Mouse (Mus musculus): ENCODE data around the gene Hsf2. TPM values are rescaled to one million over a fixed set of nuclear protein-coding genes. Genes with fewer than 3 reads are reported as not detected.
A peak's percentile ranks its signal among the peaks of the same experiment; 100 is the strongest.
"Not testable (repeated sequence)": the region's sequence is repeated elsewhere in the genome, so short reads cannot be mapped to it uniquely, and the experiment has no call there.

Hsf2 gene
- polyA plus RNA-seq, 1 experiment from 2014 or later, result 11.9 TPM

DNA sequence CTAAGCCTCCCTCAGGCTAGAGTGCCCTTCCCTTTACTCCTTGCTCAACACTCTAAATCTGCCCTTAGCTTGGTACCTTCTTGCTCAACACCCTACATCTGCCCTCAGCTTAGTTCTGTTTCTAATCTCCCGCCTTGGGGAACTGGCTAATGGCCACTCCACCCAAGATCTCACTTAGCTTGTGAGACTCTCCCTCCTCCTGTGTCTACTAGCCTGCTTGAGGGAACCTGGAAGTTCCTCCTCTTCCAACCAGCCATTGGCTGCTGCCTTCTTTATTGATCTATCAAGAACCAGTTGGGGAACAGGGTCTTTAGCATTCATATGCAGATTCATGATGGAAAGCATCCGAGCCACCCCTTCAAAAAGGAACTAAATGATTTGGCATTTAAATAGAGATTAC is 5.9 kb downstream of the Hsf2 start:
- Histone ChIP-seq H3K36me3 (ENCODE audit: inconsistent target) (no peaks in the 10 kb centered on the region), H3K4me3 (ENCODE audit: inconsistent target) (no peak overlapping the region), H3K27ac (no peak overlapping the region), H3K79me2 (ENCODE audit: inconsistent target) (peaks cover 92% of the 10 kb centered on the region)
- 25% methylated on average over 2 of the region's 2 CpGs for WGBS (ENCODE audit: missing documents)

DNA sequence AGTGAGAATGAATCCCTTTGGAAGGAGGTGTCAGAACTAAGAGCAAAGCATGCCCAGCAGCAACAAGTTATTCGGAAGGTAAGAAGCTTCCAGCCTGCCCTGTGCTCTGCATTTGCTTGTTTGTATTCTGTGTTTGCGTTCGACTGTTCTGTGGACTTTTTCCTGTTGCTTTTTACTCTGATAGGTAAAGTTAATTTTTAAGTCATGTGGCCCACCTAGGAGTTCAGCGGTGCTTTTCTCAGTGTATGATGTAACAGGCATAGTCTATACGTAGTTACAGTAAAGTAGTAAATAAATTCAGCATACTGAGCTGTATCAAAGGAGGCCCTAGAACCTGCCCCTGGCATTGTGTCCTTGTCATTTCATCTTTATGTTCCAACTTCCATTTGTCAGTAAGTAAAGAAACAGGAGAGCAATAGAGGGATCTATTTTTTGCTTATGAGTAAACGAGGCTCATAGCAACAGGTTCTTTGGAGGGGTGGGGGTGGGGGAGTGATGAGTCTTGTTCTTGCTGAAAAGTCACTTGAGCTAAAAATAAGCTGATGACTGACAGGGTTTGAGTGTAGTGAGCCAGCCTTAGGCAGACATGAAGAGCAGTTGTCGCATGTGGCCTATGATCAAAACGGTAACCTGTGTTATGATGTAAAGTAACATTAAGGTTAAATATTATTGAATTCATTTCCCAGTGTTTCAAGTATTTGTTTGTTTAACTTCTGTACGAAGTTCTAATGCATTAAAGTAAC is 13.4 kb downstream of the Hsf2 start:
- Histone ChIP-seq H3K79me2 (ENCODE audit: inconsistent target) (peaks cover 25% of the 10 kb centered on the region), H3K27ac (no peak overlapping the region), H3K4me3 (ENCODE audit: inconsistent target) (no peak overlapping the region), H3K36me3 (ENCODE audit: inconsistent target) (peaks cover 7% of the 10 kb centered on the region; the same call in 1 of the 2 replicates)
- 93% methylated on average over 9 of the region's 9 CpGs for WGBS (ENCODE audit: missing documents)

GRCm38 (mm10) chr10:57514616-57515015 is 28.4 kb downstream of the Hsf2 start:
- no peak overlapping the region for H3K27ac ChIP-seq
- no peak overlapping the region for H3K4me3 ChIP-seq (ENCODE audit: inconsistent target)
- H3K36me3 ChIP-seq (ENCODE audit: inconsistent target), result peaks cover 61% of the 10 kb centered on the region
- 100% methylated on average over 2 of the region's 2 CpGs for WGBS (ENCODE audit: missing documents)
- H3K79me2 ChIP-seq (ENCODE audit: inconsistent target), result no peaks in the 10 kb centered on the region

DNA sequence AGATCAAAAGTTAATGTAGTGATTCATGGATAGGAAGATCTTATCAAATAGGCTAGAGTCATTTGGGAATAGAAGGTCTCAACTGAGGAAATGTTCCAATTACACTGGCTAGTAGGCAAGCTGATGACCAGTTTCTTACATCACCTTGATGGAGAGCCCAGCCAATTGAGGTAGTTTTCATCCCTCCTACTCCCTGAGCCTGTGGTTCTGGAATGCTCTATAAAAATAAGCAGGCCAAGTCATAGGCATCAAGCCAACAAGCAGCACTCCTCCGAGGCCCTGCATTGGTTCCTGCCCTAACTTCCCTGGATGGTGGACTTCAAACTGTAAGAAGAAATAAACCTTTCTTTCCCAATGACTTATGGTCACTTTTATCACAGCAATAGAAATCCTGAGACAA is 29.1 kb downstream of the Hsf2 start:
- Histone ChIP-seq H3K36me3 (ENCODE audit: inconsistent target) (peaks cover 64% of the 10 kb centered on the region), H3K27ac (no peak overlapping the region), H3K4me3 (ENCODE audit: inconsistent target) (no peak overlapping the region), H3K79me2 (ENCODE audit: inconsistent target) (peaks cover 5% of the 10 kb centered on the region; the same call in 1 of the 2 replicates)
- WGBS (ENCODE audit: missing documents), result 92% methylated on average over 1 of the region's 1 CpGs

DNA sequence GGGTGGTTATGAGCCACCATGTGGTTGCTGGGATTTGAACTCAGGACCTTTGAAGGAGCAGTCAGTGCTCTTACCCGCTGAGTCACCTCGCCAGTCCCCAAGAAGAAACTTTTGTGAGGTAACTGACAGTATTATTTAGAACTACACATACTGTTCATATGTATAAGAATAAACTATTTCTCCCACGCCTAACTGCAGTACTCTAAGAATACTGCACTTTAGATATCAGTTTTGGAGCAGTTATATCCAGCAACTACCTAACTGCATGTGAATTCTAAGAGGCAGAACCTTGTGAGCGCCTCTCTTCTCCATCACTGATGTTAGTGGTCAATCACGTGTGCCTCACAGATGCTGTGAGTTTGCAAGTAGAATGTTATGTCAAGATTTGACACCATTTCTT is 40.3 kb downstream of the Hsf2 start:
- Histone ChIP-seq H3K36me3 (ENCODE audit: inconsistent target) (peaks cover 50% of the 10 kb centered on the region), H3K4me3 (ENCODE audit: inconsistent target) (no peak overlapping the region), H3K79me2 (ENCODE audit: inconsistent target) (peaks cover 99% of the 10 kb centered on the region), H3K27ac (no peak overlapping the region)
- WGBS (ENCODE audit: missing documents), result 99% methylated on average over 5 of the region's 5 CpGs

DNA sequence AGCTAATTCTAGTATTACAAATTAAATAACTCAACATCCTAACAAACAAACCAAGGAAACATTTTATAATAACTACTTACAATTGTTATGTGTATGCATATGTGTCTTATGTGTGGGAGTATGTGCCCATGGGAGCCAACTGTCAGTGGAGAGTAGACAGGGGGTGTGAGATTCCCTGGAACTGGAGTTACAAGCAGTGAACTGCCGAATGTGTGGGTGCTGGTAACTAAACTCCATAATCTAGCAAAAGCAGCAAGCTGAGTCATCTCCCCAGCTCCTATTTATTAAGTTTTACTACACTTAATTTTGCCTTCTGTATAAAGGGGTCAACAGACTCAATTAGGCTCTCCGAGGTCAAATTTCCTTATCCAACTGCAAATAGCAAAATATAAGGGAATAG is 44.9 kb downstream of the Hsf2 start:
- Histone ChIP-seq H3K36me3 (ENCODE audit: inconsistent target) (peaks cover 11% of the 10 kb centered on the region), H3K4me3 (ENCODE audit: inconsistent target) (peak overlapping the region; percentile 81), H3K79me2 (ENCODE audit: inconsistent target) (peaks cover 60% of the 10 kb centered on the region), H3K27ac (no peak overlapping the region)
- WGBS (ENCODE audit: missing documents), result 69% methylated on average over 2 of the region's 2 CpGs

GRCm38 (mm10) chr10:57531616-57532217 is 45.5 kb downstream of the Hsf2 start:
- WGBS (ENCODE audit: missing documents), result 4% methylated on average over 28 of the region's 28 CpGs
- peaks cover 9% of the 10 kb centered on the region for H3K36me3 ChIP-seq (ENCODE audit: inconsistent target)
- peaks cover 53% of the 10 kb centered on the region for H3K79me2 ChIP-seq (ENCODE audit: inconsistent target)

GRCm38 (mm10) chr10:57532218-57533101 is 46.3 kb downstream of the Hsf2 start, which contains the start of gene Serinc1:
Gene Serinc1 (minus strand): TSS chr10:57532530.
- Histone ChIP-seq H3K4me3 (ENCODE audit: inconsistent target) (peak within 1 kb of the TSS; percentile 81), H3K27ac (peak within 1 kb of the TSS; percentile 50), H3K79me2 (ENCODE audit: inconsistent target) (peaks cover 46% of the 10 kb centered on the region), H3K36me3 (ENCODE audit: inconsistent target) (peaks cover 1% of the 10 kb centered on the region; the same call in 1 of the 2 replicates)
- 6% methylated on average over 29 of the region's 49 CpGs for WGBS (ENCODE audit: missing documents)

More at GRCm38 (mm10) chr10:57531616-57532217, 45.5 kb downstream of the Hsf2 start:
- H3K4me3 ChIP-seq (ENCODE audit: inconsistent target), result peak overlapping the region; percentile 81
- peak overlapping the region; percentile 50 for H3K27ac ChIP-seq

DNA sequence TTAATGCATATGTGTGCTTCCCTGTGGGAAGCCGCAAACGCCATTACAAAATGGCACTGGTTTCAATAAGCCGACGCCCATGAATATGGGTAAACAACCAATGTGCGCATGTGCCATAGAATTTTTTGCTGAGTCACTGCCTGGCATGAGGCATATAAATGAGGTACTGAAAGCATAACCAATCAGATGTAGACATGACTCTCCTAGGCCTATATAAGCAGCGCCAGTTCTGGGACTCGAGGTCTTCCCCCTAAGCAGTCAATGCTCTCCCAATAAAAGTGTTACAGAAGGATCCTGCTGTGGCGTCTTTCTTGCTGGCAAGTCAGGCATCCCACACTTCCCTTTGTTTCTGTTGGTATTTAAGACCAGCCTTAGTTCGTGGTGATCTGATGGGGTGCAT is 57.7 kb downstream of the Hsf2 start:
- not testable (repeated sequence) for H3K79me2 ChIP-seq (ENCODE audit: inconsistent target); H3K27ac ChIP-seq; H3K4me3 ChIP-seq (ENCODE audit: inconsistent target); H3K36me3 ChIP-seq (ENCODE audit: inconsistent target)
- WGBS (ENCODE audit: missing documents), result 91% methylated on average over 9 of the region's 9 CpGs

GRCm38 (mm10) chr10:57549631-57550030 is 63.4 kb downstream of the Hsf2 start:
- H3K27ac ChIP-seq, result no peak overlapping the region
- H3K4me3 ChIP-seq (ENCODE audit: inconsistent target), result no peak overlapping the region
- WGBS (ENCODE audit: missing documents), result 85% methylated on average over 4 of the region's 4 CpGs
- no peaks in the 10 kb centered on the region for H3K36me3 ChIP-seq (ENCODE audit: inconsistent target)
- no peaks in the 10 kb centered on the region for H3K79me2 ChIP-seq (ENCODE audit: inconsistent target)

- no peaks in the 10 kb centered on the region for H3K36me3 ChIP-seq (ENCODE audit: inconsistent target)
- no peak overlapping the region for H3K27ac ChIP-seq
- H3K4me3 ChIP-seq (ENCODE audit: inconsistent target), result no peak overlapping the region
- H3K79me2 ChIP-seq (ENCODE audit: inconsistent target), result no peaks in the 10 kb centered on the region
- 64% methylated on average over 1 of the region's 1 CpGs for WGBS (ENCODE audit: missing documents)
Measured at GRCm38 (mm10) chr10:57553719-57554118, 67.5 kb downstream of the Hsf2 start.

DNA sequence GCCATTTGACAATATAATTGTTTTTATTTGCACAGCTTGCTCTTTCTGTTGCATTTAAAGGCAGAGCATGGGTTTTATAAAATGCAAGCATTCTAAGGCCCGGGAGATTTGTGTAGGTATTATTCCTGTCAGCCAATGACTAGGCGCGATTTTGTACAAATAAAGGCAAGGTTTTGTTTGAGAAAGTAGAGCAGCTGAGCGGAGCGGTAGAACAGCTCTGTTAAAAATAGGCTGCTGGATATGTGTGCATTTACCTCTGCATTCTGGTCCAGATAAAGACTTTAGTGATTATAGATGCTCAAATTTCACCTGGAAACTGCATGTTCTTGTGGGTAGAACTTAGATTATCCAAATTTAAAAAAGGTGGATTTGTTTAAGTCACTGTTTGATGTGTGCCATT is 71.4 kb downstream of the Hsf2 start:
- Histone ChIP-seq H3K4me3 (ENCODE audit: inconsistent target) (no peak overlapping the region), H3K36me3 (ENCODE audit: inconsistent target) (no peaks in the 10 kb centered on the region), H3K27ac (no peak overlapping the region), H3K79me2 (ENCODE audit: inconsistent target) (no peaks in the 10 kb centered on the region)
- WGBS (ENCODE audit: missing documents), result 92% methylated on average over 5 of the region's 5 CpGs
